Mouse (Mus musculus) layer of hippocampus, postnatal 10 days (tissue): Measurements from ENCODE around the gene Alk. TPM values are rescaled to one million over a fixed set of nuclear protein-coding genes. Genes with fewer than 3 reads are reported as not detected.
A peak's percentile ranks its signal among the peaks of the same experiment; 100 is the strongest.

Experiments used
- DNase-seq, 2 experiments: peaks; one replicate each; pipeline ENCODE4 v3.0.0; 2021; ENCODE audit warnings: low spot score in 2 of 2
- total RNA-seq, 2 experiments: library from RNA; stranded (reverse); gene quantifications; 2 replicates each; pipeline ENCODE4 v1.2.3; 2021

Gene Alk
- total RNA-seq, 2 experiments from 2014 or later: 8.4 to 9.5 TPM

GRCm38 (mm10) chr17:72039176-72039948 lies 565.1 kb downstream of the Alk start:
- no peak for DNase-seq

GRCm38 (mm10) chr17:72038371-72038770 lies 566.1 kb downstream of the Alk start:
- no peak for DNase-seq

- DNase-seq: no peak
These were observed 573.8 kb downstream of the Alk start for GRCm38 (mm10) chr17:72030672-72031071.

GRCm38 (mm10) chr17:72023323-72023722 lies 581.1 kb downstream of the Alk start:
- DNase-seq: no peak

- DNase-seq: peak; percentile 43 to 48
These were observed 582.4 kb downstream of the Alk start for GRCm38 (mm10) chr17:72021733-72022669.

- no peak for DNase-seq
These were observed 587.1 kb downstream of the Alk start for GRCm38 (mm10) chr17:72017329-72017728.

GRCm38 (mm10) chr17:72015253-72015652 lies 589.2 kb downstream of the Alk start:
- DNase-seq: peak; percentile 67 to 73

- no peak for DNase-seq
These were observed 591.7 kb downstream of the Alk start for GRCm38 (mm10) chr17:72012775-72013174.

- no peak for DNase-seq
These were observed 594.6 kb downstream of the Alk start for GRCm38 (mm10) chr17:72009836-72010235.

GRCm38 (mm10) chr17:72008389-72008788 lies 596.0 kb downstream of the Alk start:
- DNase-seq: no peak

- no peak for DNase-seq
These were observed 599.1 kb downstream of the Alk start for GRCm38 (mm10) chr17:72005365-72005764.

GRCm38 (mm10) chr17:71999527-72000482 lies 604.6 kb downstream of the Alk start:
- DNase-seq: no peak

- DNase-seq: no peak
These were observed 606.7 kb downstream of the Alk start for GRCm38 (mm10) chr17:71997680-71998079.

GRCm38 (mm10) chr17:71995539-71995938 lies 608.9 kb downstream of the Alk start:
- DNase-seq: no peak

- DNase-seq: no peak
These were observed 610.3 kb downstream of the Alk start for GRCm38 (mm10) chr17:71994144-71994543.

GRCm38 (mm10) chr17:71993011-71993410 lies 611.4 kb downstream of the Alk start:
- DNase-seq: no peak

GRCm38 (mm10) chr17:71991260-71991659 lies 613.2 kb downstream of the Alk start:
- DNase-seq: no peak

- no peak for DNase-seq
These were observed 614.2 kb downstream of the Alk start for GRCm38 (mm10) chr17:71990176-71990720.

- no peak for DNase-seq
These were observed 615.5 kb downstream of the Alk start for GRCm38 (mm10) chr17:71988736-71989569.

- no peak for DNase-seq
These were observed 617.4 kb downstream of the Alk start for GRCm38 (mm10) chr17:71986998-71987397.
